Mouse (Mus musculus) bone marrow, adult 2 months (tissue): ENCODE measurements around the gene H2-Eb2.

ENCODE experiments used
- CTCF ChIP-seq: fragments of 200-500 bp; IDR thresholded peaks from 2 replicates; pipeline ENCODE4 v1.5.1; 2011; ENCODE audit warnings: low read length, control low read depth; ENCODE audit not compliant: control insufficient read depth, insufficient read depth
- POLR2A ChIP-seq: fragments of 200-500 bp; IDR thresholded peaks from 2 replicates; pipeline ENCODE4 v1.6.1; 2011; ENCODE audit warnings: low read depth, mild to moderate bottlenecking, control low read depth, low read length, borderline replicate concordance; ENCODE audit not compliant: control insufficient read depth

DNA sequence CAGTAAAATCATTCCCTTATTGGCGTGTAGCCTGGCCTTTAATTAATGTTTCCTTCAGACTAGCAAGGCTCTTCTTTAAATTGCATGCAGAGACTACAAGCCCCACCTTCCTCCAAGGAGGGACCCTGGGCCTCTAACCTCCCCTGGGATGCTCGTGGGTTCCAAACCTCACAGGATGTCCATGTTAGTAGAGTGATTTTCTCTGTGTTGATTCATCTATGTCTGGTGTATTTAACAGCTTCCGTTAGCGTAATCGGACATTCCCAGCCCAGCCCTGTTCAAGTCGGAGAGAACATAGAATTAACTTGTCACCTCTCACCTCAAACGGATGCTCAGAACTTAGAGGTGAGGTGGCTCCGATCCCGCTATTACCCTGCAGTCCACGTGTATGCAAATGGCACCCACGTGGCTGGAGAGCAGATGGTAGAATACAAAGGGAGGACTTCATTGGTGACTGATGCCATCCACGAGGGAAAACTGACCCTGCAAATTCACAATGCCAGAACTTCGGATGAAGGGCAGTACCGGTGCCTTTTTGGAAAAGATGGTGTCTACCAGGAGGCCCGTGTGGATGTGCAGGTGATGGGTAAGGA, 37.6 kb downstream of the H2-Eb2 start:
- TF ChIP-seq POLR2A (no peak), CTCF (no peak)
